ENCODE assay signal across 10 mouse cellular contexts in genomic region chr6:34274346-34274745, GRCm38 (mm10). TPM values are rescaled to one million over a fixed set of nuclear protein-coding genes. Genes with fewer than 3 reads are reported as not detected.
A peak's percentile ranks its signal among the peaks of the same experiment; 100 is the strongest.
DNase-seq lines count a peak whose midpoint lies in the region; ATAC-seq and TF ChIP-seq lines count a peak whose summit lies in the region.
"Had no signal": no experiment of that assay in that cellular context is flagged by ENCODE, and none has a peak within 500 bp of the region (broad histone marks: within the 10 kb centered on the region; RNA-seq: fewer than 3 reads in every experiment).

No protein-coding gene starts in this region.

- H3K36me3 ChIP-seq in limb, embryonic 10.5 days = no peaks in the 10 kb centered on the region
- H3K36me3 ChIP-seq: midbrain, embryonic 10.5 days had no signal

- TF ChIP-seq CTCF in lung, adult 2 months (IDR thresholded peaks at IDR 0.05; ENCODE audit: insufficient read depth, low read length) = no peak

- H3K27me3 ChIP-seq in limb, embryonic 10.5 days (ENCODE audit: low read depth, poor library complexity, severe bottlenecking) = peaks cover 9% of the 10 kb centered on the region; the same call in 1 of the 2 replicates

- 60% methylated on average over 2 of the region's 2 CpGs for WGBS in lung, adult 2 months
- WGBS in limb, embryonic 10.5 days = 89% methylated on average over 2 of the region's 2 CpGs

- ATAC-seq in cerebellum, adult (ENCODE audit: insufficient number of reproducible peaks, low FRiP score, low TSS enrichment) = no peak

- no peak overlapping the region for H3K4me3 ChIP-seq in lung, adult 2 months (replicated peaks; ENCODE audit: extremely low read depth, low read depth, low read length)
- H3K4me3 ChIP-seq in limb, embryonic 10.5 days = no peak overlapping the region
- H3K4me3 ChIP-seq: midbrain, embryonic 10.5 days had no signal

- no peak for TF ChIP-seq POLR2A in lung, adult 2 months (IDR thresholded peaks at IDR 0.05; ENCODE audit: borderline replicate concordance, extremely low read depth, low read depth, low read length)

- no peaks in the 10 kb centered on the region for H3K9me3 ChIP-seq in limb, embryonic 10.5 days (replicated peaks)
- H3K9me3 ChIP-seq: midbrain, embryonic 10.5 days had no signal

- no peaks in the 10 kb centered on the region for H3K4me1 ChIP-seq in lung, adult 2 months (ENCODE audit: control insufficient read depth, insufficient read depth, low read length)
- H3K4me1 ChIP-seq in limb, embryonic 10.5 days = no peaks in the 10 kb centered on the region

- DNase-seq in cerebellum, adult 11 months = peak; percentile 5
- peak; percentile 15 for DNase-seq in lung, adult 2 months
- no peak for DNase-seq in lung, postnatal 4 days
- peak; percentile 21 for DNase-seq in gastrocnemius, adult 18-20 months (ENCODE audit: low spot score)
- DNase-seq in lung, postnatal 10 days = peak; percentile 31
- DNase-seq in limb, embryonic 10.5 days (ENCODE audit: low spot score) = no peak
- DNase-seq in kidney, postnatal 10 days = no peak

- H3K27ac ChIP-seq in limb, embryonic 10.5 days = no peak overlapping the region
- H3K27ac ChIP-seq: kidney, postnatal 0 days; midbrain, embryonic 10.5 days had no signal

RNA-seq across cellular contexts. Expression of gene Akr1b3, which starts 42.9 kb away (rescaled TPM):
- 129 and 153 TPM in 2 replicates for polyA plus RNA-seq in lung, adult 2 months (2012; rRNA removed)
- total RNA-seq in gastrocnemius, adult 18-20 months (2021) = 100 to 1,000 TPM; 171 to 189 TPM
- polyA plus RNA-seq in limb, embryonic 10.5 days (2016; fragmentation: Nextera tagmentation; extraction: Ambion mirVana) = 238 and 309 TPM in 2 replicates

Comparison
In these comparisons a context has a peak if more than half of its experiments do, and no peak if none do; other contexts are left out.
1. DNase-seq: peak in cerebellum, adult 11 months (single experiment), lung, adult 2 months (single experiment), gastrocnemius, adult 18-20 months (single experiment) and lung, postnatal 10 days (single experiment); none in lung, postnatal 4 days (0 of 2), limb, embryonic 10.5 days (single experiment) and kidney, postnatal 10 days (single experiment).